Mouse (Mus musculus): Measurements from ENCODE around the gene Nosip. TPM values are rescaled to one million over a fixed set of nuclear protein-coding genes. Genes with fewer than 3 reads are reported as not detected.
"Not testable (repeated sequence)": the region's sequence is repeated elsewhere in the genome, so short reads cannot be mapped to it uniquely, and the experiment has no call there.

Gene Nosip
- polyA plus RNA-seq, 1 experiment, result 92.7 TPM

DNA sequence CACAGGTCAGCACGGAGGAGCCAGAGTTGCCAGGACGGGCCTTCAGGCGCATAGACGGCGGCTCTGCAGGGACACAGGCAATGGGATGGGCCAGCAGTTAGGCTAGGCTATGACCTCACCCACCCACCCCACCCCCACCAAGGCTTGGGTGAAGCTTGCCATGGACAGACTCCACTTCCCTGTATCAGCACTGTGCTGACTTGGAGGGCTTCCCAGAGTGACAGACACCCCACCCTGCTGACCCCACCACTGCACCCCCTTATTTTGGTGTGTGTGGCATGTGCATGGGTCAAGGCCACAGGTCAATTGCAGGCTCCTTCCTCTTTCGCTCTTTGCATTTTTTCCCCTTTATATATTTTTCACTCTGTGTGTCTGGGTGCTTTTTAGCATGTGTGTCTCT is 33.1 kb downstream of the Nosip start:
- Histone ChIP-seq H3K27me3 (ENCODE audit: control insufficient read depth, insufficient read depth, low read length) (peaks cover 12% of the 10 kb centered on the region), H3K4me1 (ENCODE audit: control insufficient read depth, insufficient read depth, insufficient read length, low read length) (peaks cover 2% of the 10 kb centered on the region; the same call in 1 of the 2 replicates), H3K36me3 (ENCODE audit: control insufficient read depth, insufficient read depth, low read length) (peaks cover 10% of the 10 kb centered on the region; the same call in 1 of the 2 replicates), H3K27ac (ENCODE audit: insufficient read depth, low read depth, low read length) (no peak overlapping the region), H3K4me3 (ENCODE audit: low read depth, low read length) (no peak overlapping the region)
- 79% methylated on average over 6 of the region's 6 CpGs for whole genome bisulfite sequencing
- TF ChIP-seq POLR2A (IDR thresholded peaks at IDR 0.05; ENCODE audit: low read depth, low read length) (no peak), CTCF (IDR thresholded peaks at IDR 0.05; ENCODE audit: extremely low read depth, insufficient read length, insufficient replicate concordance, low read depth, low read length) (no peak)

DNA sequence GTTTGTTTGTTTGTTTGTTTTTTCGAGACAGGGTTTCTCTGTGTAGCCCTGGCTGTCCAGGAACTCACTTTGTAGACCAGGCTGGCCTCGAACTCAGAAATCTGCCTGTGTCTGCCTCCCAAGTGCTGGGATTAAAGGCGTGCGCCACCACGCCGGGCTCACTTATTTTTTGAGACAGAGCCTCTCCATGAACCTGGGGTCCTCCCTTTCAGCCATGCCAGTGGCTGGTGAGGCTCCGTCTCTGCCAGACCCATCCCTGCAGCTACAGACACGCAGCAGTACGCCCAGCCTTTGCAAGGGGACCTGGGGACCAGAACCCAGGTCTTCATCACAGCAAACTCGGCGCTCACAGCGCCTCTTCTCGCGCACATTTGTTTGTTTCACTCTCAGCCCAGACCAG is 33.7 kb downstream of the Nosip start:
- H3K36me3 ChIP-seq (ENCODE audit: control insufficient read depth, insufficient read depth, low read length); H3K27ac ChIP-seq (ENCODE audit: insufficient read depth, low read depth, low read length); H3K4me1 ChIP-seq (ENCODE audit: control insufficient read depth, insufficient read depth, insufficient read length, low read length); H3K4me3 ChIP-seq (ENCODE audit: low read depth, low read length): not testable (repeated sequence)
- 94% methylated on average over 14 of the region's 14 CpGs for WGBS
- H3K27me3 ChIP-seq (ENCODE audit: control insufficient read depth, insufficient read depth, low read length), result peaks cover 12% of the 10 kb centered on the region

DNA sequence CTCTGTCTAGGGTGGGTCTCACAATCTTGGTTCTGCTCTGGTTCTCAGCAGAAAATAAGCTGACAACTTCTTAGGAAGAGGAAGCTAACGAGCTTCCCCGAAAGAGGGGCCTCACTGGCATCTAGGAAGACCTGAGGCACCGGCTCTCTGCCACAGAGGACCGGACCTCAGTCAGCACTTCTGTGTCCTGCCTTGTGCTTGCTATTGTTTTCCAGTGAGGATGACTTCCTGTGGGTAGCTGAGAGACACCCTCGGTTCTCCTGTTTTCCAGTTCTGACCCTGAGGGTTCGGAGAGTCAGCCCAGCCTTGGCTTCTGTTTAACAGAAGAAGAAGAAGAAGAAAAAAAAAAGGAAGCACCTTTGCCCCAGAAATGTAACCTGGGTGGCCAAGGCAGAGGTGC is 35.2 kb downstream of the Nosip start:
- WGBS, result 65% methylated on average over 6 of the region's 6 CpGs
- TF ChIP-seq CTCF (IDR thresholded peaks at IDR 0.05; ENCODE audit: extremely low read depth, insufficient read length, insufficient replicate concordance, low read depth, low read length) (no peak), POLR2A (IDR thresholded peaks at IDR 0.05; ENCODE audit: low read depth, low read length) (no peak)
- Histone ChIP-seq H3K4me1 (ENCODE audit: control insufficient read depth, insufficient read depth, insufficient read length, low read length) (peaks cover 2% of the 10 kb centered on the region; the same call in 1 of the 2 replicates), H3K27ac (ENCODE audit: insufficient read depth, low read depth, low read length) (no peak overlapping the region), H3K27me3 (ENCODE audit: control insufficient read depth, insufficient read depth, low read length) (no peaks in the 10 kb centered on the region), H3K36me3 (ENCODE audit: control insufficient read depth, insufficient read depth, low read length) (peaks cover 12% of the 10 kb centered on the region; the same call in 1 of the 2 replicates), H3K4me3 (ENCODE audit: low read depth, low read length) (no peak overlapping the region)

DNA sequence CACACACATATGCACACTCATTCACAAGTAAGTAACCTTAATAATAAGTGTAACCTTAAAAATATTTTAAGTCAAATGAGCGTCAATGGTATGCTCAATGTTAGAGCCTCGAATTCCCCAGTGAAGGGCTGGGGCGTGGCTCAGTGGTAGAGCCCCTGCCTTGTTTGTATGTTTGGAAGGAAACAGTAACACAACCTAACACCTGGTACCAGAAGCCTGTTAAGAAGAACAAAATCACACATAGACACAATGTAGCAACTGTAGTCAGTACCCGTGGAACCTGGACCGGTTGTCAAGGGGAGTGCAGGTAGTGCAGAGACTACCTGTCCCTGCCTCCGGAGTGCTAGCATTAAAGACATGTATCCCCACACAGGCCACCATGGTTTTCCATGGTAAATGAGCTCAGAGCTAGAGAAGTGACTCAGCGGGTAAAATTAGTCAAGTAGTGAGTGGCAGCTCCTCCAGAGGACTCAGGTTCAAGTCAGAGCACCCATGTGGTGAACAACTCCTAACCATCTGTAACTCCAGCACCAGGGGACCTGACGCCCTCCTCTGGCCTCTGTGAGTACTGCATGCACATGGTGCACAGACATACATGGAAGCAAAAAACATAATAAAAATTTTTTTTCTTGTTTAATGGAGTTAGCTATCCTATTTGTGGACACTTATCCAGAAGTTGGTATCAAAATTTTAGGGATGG is 36.5 kb downstream of the Nosip start:
- H3K36me3 ChIP-seq (ENCODE audit: control insufficient read depth, insufficient read depth, low read length), result peaks cover 12% of the 10 kb centered on the region; the same call in 1 of the 2 replicates
- peaks cover 10% of the 10 kb centered on the region for H3K4me1 ChIP-seq (ENCODE audit: control insufficient read depth, insufficient read depth, insufficient read length, low read length)
- H3K27me3 ChIP-seq (ENCODE audit: control insufficient read depth, insufficient read depth, low read length), result no peaks in the 10 kb centered on the region
- TF ChIP-seq POLR2A (IDR thresholded peaks at IDR 0.05; ENCODE audit: low read depth, low read length), result no peak
- TF ChIP-seq CTCF (IDR thresholded peaks at IDR 0.05; ENCODE audit: extremely low read depth, insufficient read length, insufficient replicate concordance, low read depth, low read length), result peak; percentile 14; the same call in 1 of the 2 replicates
- H3K27ac ChIP-seq (ENCODE audit: insufficient read depth, low read depth, low read length), result no peak overlapping the region
- no peak overlapping the region for H3K4me3 ChIP-seq (ENCODE audit: low read depth, low read length)
- 90% methylated on average over 8 of the region's 8 CpGs for WGBS

DNA sequence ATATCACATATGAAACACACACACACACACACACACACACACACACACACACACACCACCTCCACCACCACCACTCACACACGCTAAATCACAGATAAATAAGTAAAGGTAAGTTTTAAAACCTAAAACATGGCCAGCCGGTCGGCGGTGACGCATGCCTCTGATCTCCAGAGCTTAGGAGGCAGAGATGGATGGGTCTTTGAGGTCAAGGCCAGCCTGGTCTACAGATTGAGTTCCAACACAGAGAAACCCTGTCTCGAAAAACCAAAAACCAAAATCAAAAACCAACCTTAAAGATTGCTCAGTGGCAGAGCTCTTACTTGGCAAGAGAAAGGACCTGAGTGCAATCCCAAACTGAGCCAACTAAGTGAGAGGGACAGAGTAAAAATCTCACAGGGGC is 37.8 kb downstream of the Nosip start:
- 95% methylated on average over 6 of the region's 6 CpGs for WGBS
- H3K27me3 ChIP-seq (ENCODE audit: control insufficient read depth, insufficient read depth, low read length), result no peaks in the 10 kb centered on the region
- H3K27ac ChIP-seq (ENCODE audit: insufficient read depth, low read depth, low read length), result no peak overlapping the region
- peaks cover 20% of the 10 kb centered on the region for H3K4me1 ChIP-seq (ENCODE audit: control insufficient read depth, insufficient read depth, insufficient read length, low read length)
- peaks cover 11% of the 10 kb centered on the region; the same call in 1 of the 2 replicates for H3K36me3 ChIP-seq (ENCODE audit: control insufficient read depth, insufficient read depth, low read length)
- TF ChIP-seq POLR2A (IDR thresholded peaks at IDR 0.05; ENCODE audit: low read depth, low read length), result no peak
- no peak for TF ChIP-seq CTCF (IDR thresholded peaks at IDR 0.05; ENCODE audit: extremely low read depth, insufficient read length, insufficient replicate concordance, low read depth, low read length)
- H3K4me3 ChIP-seq (ENCODE audit: low read depth, low read length), result no peak overlapping the region

DNA sequence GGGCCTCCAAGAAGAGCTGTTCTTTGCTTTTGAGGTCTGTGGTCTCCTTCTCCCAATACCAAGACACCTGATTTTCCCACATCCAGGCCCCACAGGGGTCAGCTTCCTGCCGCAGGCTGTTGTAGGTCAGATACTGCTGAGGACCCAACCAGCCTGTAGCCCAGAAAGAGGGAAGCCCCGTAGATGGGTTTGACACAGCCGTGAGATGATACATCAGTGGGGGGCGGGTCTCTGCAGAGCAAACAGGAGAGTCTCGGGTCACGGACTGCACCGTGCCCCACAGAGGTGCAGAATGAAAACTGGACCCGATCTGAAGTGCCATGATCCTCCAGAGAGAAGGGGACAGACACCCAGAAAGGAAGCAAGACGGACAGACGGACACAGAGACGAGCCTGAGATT is 40.2 kb downstream of the Nosip start:
- Histone ChIP-seq H3K27ac (ENCODE audit: insufficient read depth, low read depth, low read length) (peak overlapping the region; percentile 82), H3K36me3 (ENCODE audit: control insufficient read depth, insufficient read depth, low read length) (peaks cover 3% of the 10 kb centered on the region; the same call in 1 of the 2 replicates), H3K4me1 (ENCODE audit: control insufficient read depth, insufficient read depth, insufficient read length, low read length) (peaks cover 31% of the 10 kb centered on the region), H3K4me3 (ENCODE audit: low read depth, low read length) (peak overlapping the region; percentile 64), H3K27me3 (ENCODE audit: control insufficient read depth, insufficient read depth, low read length) (no peaks in the 10 kb centered on the region)
- 49% methylated on average over 11 of the region's 11 CpGs for WGBS
- TF ChIP-seq CTCF (IDR thresholded peaks at IDR 0.05; ENCODE audit: extremely low read depth, insufficient read length, insufficient replicate concordance, low read depth, low read length) (no peak), POLR2A (IDR thresholded peaks at IDR 0.05; ENCODE audit: low read depth, low read length) (no peak)

DNA sequence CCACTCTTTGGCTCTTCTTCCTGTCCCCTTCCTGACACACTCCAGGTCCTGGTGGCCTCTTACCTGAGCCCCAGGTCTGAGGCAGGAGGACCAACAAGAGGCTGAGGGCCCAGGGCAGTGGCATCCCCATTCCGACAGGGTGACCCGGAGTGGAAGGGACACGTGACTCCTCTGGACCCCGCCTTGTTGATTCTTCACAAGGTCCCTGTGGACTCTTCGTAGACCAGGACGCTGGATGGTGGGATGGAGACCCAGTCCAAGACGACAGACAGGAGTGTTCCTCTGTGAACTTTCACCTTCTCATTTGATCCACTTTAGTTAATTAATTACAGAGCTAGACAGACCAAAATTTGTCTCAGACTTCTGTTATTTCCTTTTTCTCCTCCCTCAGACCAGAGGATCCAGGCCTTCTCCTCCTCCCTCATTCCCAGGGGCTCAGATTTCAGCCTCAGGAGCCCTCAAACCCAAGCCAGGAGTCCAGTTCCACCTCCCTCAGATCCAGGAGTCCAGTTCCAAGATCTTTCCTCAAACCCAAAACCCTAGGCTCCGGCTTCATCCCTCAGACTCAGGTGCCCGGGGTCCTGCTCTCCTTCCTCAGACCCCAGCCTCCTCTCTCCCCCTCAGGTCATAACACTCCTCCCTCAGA is 40.8 kb downstream of the Nosip start:
- H3K27ac ChIP-seq (ENCODE audit: insufficient read depth, low read depth, low read length), result peak overlapping the region; percentile 82
- peaks cover 31% of the 10 kb centered on the region for H3K4me1 ChIP-seq (ENCODE audit: control insufficient read depth, insufficient read depth, insufficient read length, low read length)
- H3K36me3 ChIP-seq (ENCODE audit: control insufficient read depth, insufficient read depth, low read length), result 0 out of 2 replicates have a peak, but pooled peaks cover 2% of the 10 kb centered on the region
- H3K4me3 ChIP-seq (ENCODE audit: low read depth, low read length), result peak overlapping the region; percentile 64
- 20% methylated on average over 9 of the region's 9 CpGs for WGBS
- TF ChIP-seq CTCF (IDR thresholded peaks at IDR 0.05; ENCODE audit: extremely low read depth, insufficient read length, insufficient replicate concordance, low read depth, low read length), result no peak
- TF ChIP-seq POLR2A (IDR thresholded peaks at IDR 0.05; ENCODE audit: low read depth, low read length), result no peak
- no peaks in the 10 kb centered on the region for H3K27me3 ChIP-seq (ENCODE audit: control insufficient read depth, insufficient read depth, low read length)

Data from small intestine, adult 2 months (tissue).